Mouse (Mus musculus) cortical plate, adult 2 months (tissue): ENCODE data around the gene Tnfrsf21.

Source experiments
- CTCF ChIP-seq: fragments of 200-500 bp; IDR thresholded peaks from 2 replicates; pipeline ENCODE4 v1.5.1; 2011; ENCODE audit warnings: mild to moderate bottlenecking, control low read depth, low read length; ENCODE audit not compliant: insufficient read depth; ENCODE audit errors: extremely low read depth
- POLR2A ChIP-seq: fragments of 200-500 bp; IDR thresholded peaks from 2 replicates; pipeline ENCODE4 v1.6.1; 2011; ENCODE audit warnings: mild to moderate bottlenecking, low read length, control low read depth; ENCODE audit not compliant: insufficient read depth; ENCODE audit errors: extremely low read depth

DNA sequence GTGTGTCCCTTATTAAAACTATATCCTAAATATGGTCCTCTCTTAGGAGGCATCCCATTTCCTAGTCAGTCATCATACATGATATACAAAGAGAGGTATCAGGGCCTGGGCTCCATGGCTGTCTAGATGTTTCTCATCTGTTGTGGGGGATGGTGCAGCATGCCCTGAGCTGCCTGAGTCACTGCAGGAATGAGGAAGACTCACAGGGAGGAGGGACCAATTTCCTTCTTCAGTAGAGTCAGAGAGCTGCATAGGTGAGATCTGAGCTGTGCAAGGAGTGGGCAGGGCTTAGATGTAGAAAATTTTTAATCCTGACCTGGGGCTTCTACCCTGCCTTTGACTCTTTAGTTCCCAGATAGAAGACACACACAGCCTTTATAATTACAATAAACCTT, 114.5 kb downstream of the Tnfrsf21 start:
- TF ChIP-seq CTCF (no peak), POLR2A (no peak)
